5 mouse cellular contexts compared by ENCODE assay signal in the genomic region with DNA sequence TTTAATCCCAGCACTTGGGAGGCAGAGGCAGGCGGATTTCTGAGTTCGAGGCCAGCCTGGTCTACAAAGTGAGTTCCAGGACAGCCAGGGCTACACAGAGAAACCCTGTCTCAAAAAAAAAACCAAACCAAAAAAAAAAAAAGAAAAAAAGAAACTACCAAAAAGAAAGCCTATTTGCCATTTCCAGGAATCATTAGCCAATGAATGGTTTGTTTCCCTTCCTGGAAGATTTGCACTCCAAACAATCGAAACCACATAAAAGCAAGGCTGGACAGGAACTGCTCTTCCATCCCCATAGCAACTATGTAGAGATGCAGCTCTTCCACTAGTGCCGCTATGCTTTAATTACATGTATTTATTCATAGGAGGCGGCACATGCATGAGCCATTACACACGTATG. TPM values are rescaled to one million over a fixed set of nuclear protein-coding genes. Genes with fewer than 3 reads are reported as not detected.
"Had no signal": no experiment of that assay in that cellular context is flagged by ENCODE, and none has a peak within 500 bp of the region (broad histone marks: within the 10 kb centered on the region; RNA-seq: fewer than 3 reads in every experiment).

No protein-coding gene starts in this region.

RNA-seq across cellular contexts. Expression of a gene that starts 18.9 kb away (rescaled TPM):
- total RNA-seq: gastrocnemius, adult 18-20 months; gastrocnemius, adult 8-10 months had no signal

RNA-seq across cellular contexts. Expression of a gene that starts 23.8 kb away (rescaled TPM):
- total RNA-seq: gastrocnemius, adult 18-20 months; gastrocnemius, adult 8-10 months; gastrocnemius, postnatal 36 days; hematopoietic stem cell, adult 5-6 weeks; left cerebral cortex, postnatal 4 days had no signal
